Mouse (Mus musculus): ENCODE results near the gene Ccdc18. TPM values are rescaled to one million over a fixed set of nuclear protein-coding genes. Genes with fewer than 3 reads are reported as not detected.

Ccdc18 gene
- polyA plus RNA-seq (2017; shearing (Covaris generic)) = 2.3 TPM

GRCm38 (mm10) chr5:108132441-108133243 lies at the start of gene Ccdc18, which contains the start of gene Tmed5:
TSS of gene Ccdc18 (plus strand) at chr5:108132875.
TSS of gene Tmed5 (minus strand) at chr5:108132620.

GRCm38 (mm10) chr5:108268127-108269062 lies 135.7 kb downstream of the Ccdc18 start, which contains the start of gene Dr1:
TSS of gene Dr1 (plus strand) at chr5:108268897.

Other genes starting within 250 kb of the Ccdc18 start
- gene Rpl5, start 232.4 kb upstream of the Ccdc18 start, polyA plus RNA-seq (2017; shearing (Covaris generic)) = 26.2 TPM
- 78.5 TPM for gene Fam69a, start 145.8 kb upstream of the Ccdc18 start, polyA plus RNA-seq (2017; shearing (Covaris generic))
- 119 TPM for gene Mtf2, start 67.2 kb upstream of the Ccdc18 start, polyA plus RNA-seq (2017; shearing (Covaris generic))
- 89.0 TPM for gene Tmed5, start 255 bp upstream of the Ccdc18 start, polyA plus RNA-seq (2017; shearing (Covaris generic))
- gene Dr1, start 136.0 kb downstream of the Ccdc18 start, polyA plus RNA-seq (2017; shearing (Covaris generic)) = 46.4 TPM
- 7.4 TPM for gene Pigg, start 179.7 kb downstream of the Ccdc18 start, polyA plus RNA-seq (2017; shearing (Covaris generic))
- gene Gm42517, start 235.0 kb downstream of the Ccdc18 start, polyA plus RNA-seq (2017; shearing (Covaris generic)) = not detected

Data from inflammation-experienced regulatory T-cells, adult 16 weeks (primary cell).